In genomic region chr14:49568369-49568768, GRCm38 (mm10) we compare ENCODE assay signal across 21 mouse cellular contexts. TPM values are rescaled to one million over a fixed set of nuclear protein-coding genes. Genes with fewer than 3 reads are reported as not detected.
DNase-seq lines count a peak whose midpoint lies in the region; ATAC-seq lines count a peak whose summit lies in the region.
"Had no signal": no experiment of that assay in that cellular context is flagged by ENCODE, and none has a peak within 500 bp of the region (broad histone marks: within the 10 kb centered on the region; RNA-seq: fewer than 3 reads in every experiment).

No protein-coding gene starts in this region.

- H3K9me3 ChIP-seq in neural tube, embryonic 14.5 days (ENCODE audit: control insufficient read depth, low read length) = no peaks in the 10 kb centered on the region
- H3K9me3 ChIP-seq in forebrain, embryonic 16.5 days (ENCODE audit: control insufficient read depth, low read length) = no peaks in the 10 kb centered on the region
- H3K9me3 ChIP-seq: embryonic facial prominence, embryonic 13.5 days; forebrain, embryonic 12.5 days; heart, embryonic 15.5 days had no signal

- no peak overlapping the region for H3K4me3 ChIP-seq in neural tube, embryonic 14.5 days (ENCODE audit: low read depth, low read length)
- H3K4me3 ChIP-seq in forebrain, embryonic 16.5 days (replicated peaks; ENCODE audit: low read length) = no peak overlapping the region
- H3K4me3 ChIP-seq: embryonic facial prominence, embryonic 13.5 days; forebrain, embryonic 12.5 days; heart, adult 2 months; heart, embryonic 15.5 days had no signal

- no peak overlapping the region for H3K27ac ChIP-seq in neural tube, embryonic 14.5 days (ENCODE audit: low read depth, low read length)
- H3K27ac ChIP-seq in forebrain, embryonic 16.5 days (ENCODE audit: low read length) = no peak overlapping the region
- H3K27ac ChIP-seq: embryonic facial prominence, embryonic 13.5 days; forebrain, embryonic 12.5 days; heart, adult 2 months; heart, embryonic 15.5 days; hindbrain, embryonic 14.5 days had no signal

- H3K9ac ChIP-seq in neural tube, embryonic 14.5 days (replicated peaks; ENCODE audit: low read depth, low read length) = no peak overlapping the region
- H3K9ac ChIP-seq in forebrain, embryonic 16.5 days (replicated peaks; ENCODE audit: low read depth, low read length) = no peak overlapping the region
- H3K9ac ChIP-seq: embryonic facial prominence, embryonic 13.5 days; forebrain, embryonic 12.5 days; forebrain, postnatal 0 days; heart, embryonic 15.5 days; hindbrain, embryonic 14.5 days had no signal

- H3K36me3 ChIP-seq in neural tube, embryonic 14.5 days (ENCODE audit: control insufficient read depth, insufficient read depth, low read length) = no peaks in the 10 kb centered on the region
- H3K36me3 ChIP-seq in forebrain, embryonic 16.5 days (ENCODE audit: control insufficient read depth, insufficient read depth) = no peaks in the 10 kb centered on the region
- H3K36me3 ChIP-seq: embryonic facial prominence, embryonic 13.5 days; forebrain, embryonic 12.5 days; heart, embryonic 15.5 days had no signal

- H3K27me3 ChIP-seq in neural tube, embryonic 14.5 days (ENCODE audit: control insufficient read depth, insufficient read depth, low read length) = no peaks in the 10 kb centered on the region
- no peaks in the 10 kb centered on the region for H3K27me3 ChIP-seq in forebrain, embryonic 16.5 days (replicated peaks; ENCODE audit: control insufficient read depth, insufficient read depth, low read length)
- H3K27me3 ChIP-seq: embryonic facial prominence, embryonic 13.5 days; forebrain, embryonic 12.5 days; heart, embryonic 15.5 days had no signal

- ATAC-seq in neural tube, embryonic 14.5 days (ENCODE audit: low read depth) = peak; percentile 66; the same call in 1 of the 2 replicates
- ATAC-seq in forebrain, embryonic 16.5 days = no peak
- ATAC-seq: forebrain, postnatal 0 days; inflammation-experienced regulatory T-cells, adult 6 months had no signal

- no peak overlapping the region for H3K4me2 ChIP-seq in neural tube, embryonic 14.5 days (ENCODE audit: low read depth, low read length)
- no peak overlapping the region for H3K4me2 ChIP-seq in forebrain, embryonic 16.5 days (ENCODE audit: low read length)
- H3K4me2 ChIP-seq: embryonic facial prominence, embryonic 13.5 days; forebrain, embryonic 12.5 days; heart, embryonic 11.5 days; heart, embryonic 15.5 days; hindbrain, embryonic 14.5 days had no signal

- peak; percentile 16 for DNase-seq in MN1 (ENCODE audit: low spot score)
- DNase-seq in embryo, embryonic 10 days (ENCODE audit: low spot score) = peak; percentile 9
- peak; percentile 1 for DNase-seq in embryo, embryonic 9.5 days (ENCODE audit: extremely low spot score)
- no peak for DNase-seq in lung, postnatal 14 days
- DNase-seq in spleen, adult 12 weeks (ENCODE audit: low spot score) = no peak
- DNase-seq: adrenal gland, adult 8-10 months; cerebellum, adult 11-12 months; cerebellum, adult 9-10 months; cerebellum, postnatal 25 days; forebrain, postnatal 0 days; gastrocnemius, postnatal 14 days; heart, adult 2 months; heart, postnatal 14 days had no signal

- H3K4me1 ChIP-seq in neural tube, embryonic 14.5 days (ENCODE audit: control insufficient read depth, insufficient read depth, low read length) = no peaks in the 10 kb centered on the region
- no peaks in the 10 kb centered on the region for H3K4me1 ChIP-seq in forebrain, embryonic 16.5 days (replicated peaks; ENCODE audit: control insufficient read depth, insufficient read depth, low read length)
- H3K4me1 ChIP-seq: embryonic facial prominence, embryonic 13.5 days; forebrain, embryonic 12.5 days; heart, embryonic 15.5 days had no signal

RNA-seq across cellular contexts. Expression of gene Slc35f4, which starts 42.5 kb away (rescaled TPM):
- polyA plus RNA-seq in neural tube, embryonic 14.5 days (2014; fragmentation: Nextera tagmentation; extraction: Ambion mirVana) = 24.9 and 38.7 TPM in 2 replicates
- 7.0 and 9.0 TPM in 2 replicates for polyA plus RNA-seq in forebrain, embryonic 16.5 days (2015; fragmentation: Nextera tagmentation; extraction: Ambion mirVana)
- polyA plus RNA-seq: embryonic facial prominence, embryonic 13.5 days; heart, adult 2 months; heart, embryonic 15.5 days; inflammation-experienced regulatory T-cells, adult 6 months had no signal

Comparison
In these comparisons a context has a peak if more than half of its experiments do, and no peak if none do; other contexts are left out.
1. DNase-seq: peak in MN1 (single experiment), embryo, embryonic 10 days (single experiment) and embryo, embryonic 9.5 days (single experiment); none in lung, postnatal 14 days (single experiment) and spleen, adult 12 weeks (single experiment).